Mouse (Mus musculus) forebrain, embryonic 12.5 days (tissue): ENCODE results near the gene Cntnap2. TPM values are rescaled to one million over a fixed set of nuclear protein-coding genes. Genes with fewer than 3 reads are reported as not detected.

Source experiments
- ATAC-seq: fragments of 200-750 bp; cut with Nextera tagmentation; 2 replicates; pipeline ENCODE4 v1.8.0; 2017; ENCODE audit warnings: moderate TSS enrichment; ENCODE audit not compliant: low FRiP score
- H3K27ac ChIP-seq: fragments of 300-500 bp; sonication (generic); 2 replicates; pipeline ENCODE4 v1.5.1; 2016; ENCODE audit warnings: mild to moderate bottlenecking
- H3K27me3 ChIP-seq: fragments of 300-500 bp; sonication (generic); 2 replicates; pipeline ENCODE4 v1.6.1; 2016; ENCODE audit warnings: mild to moderate bottlenecking
- H3K36me3 ChIP-seq: fragments of 300-500 bp; sonication (generic); replicated peaks from 2 replicates; pipeline ENCODE4 v1.6.1; 2016; ENCODE audit warnings: mild to moderate bottlenecking
- H3K4me1 ChIP-seq: fragments of 300-500 bp; sonication (generic); 2 replicates; pipeline ENCODE4 v1.6.1; 2016
- H3K4me2 ChIP-seq: fragments of 300-500 bp; sonication (generic); 2 replicates; pipeline ENCODE4 v1.6.1; 2016; ENCODE audit warnings: mild to moderate bottlenecking, moderate library complexity
- H3K4me3 ChIP-seq: fragments of 300-500 bp; sonication (generic); replicated peaks from 2 replicates; pipeline ENCODE4 v1.5.1; 2016; ENCODE audit warnings: mild to moderate bottlenecking
- H3K9ac ChIP-seq: fragments of 300-500 bp; sonication (generic); 2 replicates; pipeline ENCODE4 v1.6.1; 2016; ENCODE audit warnings: mild to moderate bottlenecking
- H3K9me3 ChIP-seq: fragments of 300-500 bp; sonication (generic); 2 replicates; pipeline ENCODE4 v1.6.1; 2016
- WGBS: fragments of 180-500 bp; shearing (Covaris S2); methylation state at CpG from one replicate; pipeline ENCODE4 v1.1.7; 2016; 5-methylcytosine and 5-hydroxymethylcytosine counted together
- polyA plus RNA-seq: library from polyadenylated mRNA; unstranded; fragments of >200 nt; fragmentation: Nextera tagmentation; extraction: Ambion mirVana; gene quantifications from 2 replicates; pipeline ENCODE4 v1.2.1, GENCODE M21; 2016

Gene Cntnap2
- polyA plus RNA-seq, 1 experiment from 2014 or later, result 99.3 TPM

DNA sequence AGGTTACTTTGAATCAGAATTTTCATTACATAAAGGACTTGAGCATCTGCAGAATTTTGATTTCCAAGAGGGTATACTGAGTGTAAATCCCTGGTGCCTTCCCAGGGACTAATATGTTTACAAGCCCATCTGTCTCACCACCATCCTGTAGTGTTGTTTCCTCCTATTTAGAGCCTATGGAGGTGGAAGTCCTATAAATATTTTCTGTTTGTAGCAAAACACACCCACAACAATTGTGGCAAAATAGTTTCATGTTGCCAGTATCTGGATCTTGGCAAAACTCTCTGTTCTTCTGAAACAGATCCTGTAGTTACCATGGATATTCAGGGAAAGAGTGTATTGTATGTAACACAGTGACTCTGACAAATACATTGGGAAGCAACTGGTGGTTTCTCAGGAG, 641.1 kb downstream of the Cntnap2 start:
- Histone ChIP-seq H3K27me3 (no peaks in the 10 kb centered on the region), H3K36me3 (no peaks in the 10 kb centered on the region), H3K9ac (no peak overlapping the region), H3K4me1 (no peaks in the 10 kb centered on the region), H3K4me2 (no peak overlapping the region), H3K4me3 (no peak overlapping the region), H3K27ac (no peak overlapping the region), H3K9me3 (no peaks in the 10 kb centered on the region)
- ATAC-seq, result no peak

DNA sequence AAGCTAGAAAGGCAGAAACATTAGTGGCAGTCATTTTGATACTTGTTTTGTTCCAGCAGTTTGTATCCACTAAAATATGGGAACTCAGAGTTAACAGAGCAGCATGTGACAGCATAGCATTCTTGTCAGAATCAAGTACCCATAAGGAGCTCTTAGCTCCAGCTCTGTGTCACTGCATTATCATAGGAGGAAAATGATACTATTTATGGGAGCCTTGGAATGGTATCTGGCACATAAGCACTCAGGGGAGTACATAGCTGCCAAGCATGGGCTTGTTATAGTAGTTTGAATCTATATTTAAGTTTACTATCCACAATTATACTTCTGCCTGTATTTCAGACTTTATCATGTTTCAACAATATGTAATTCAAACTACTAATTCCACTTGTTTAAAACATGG, 732.5 kb downstream of the Cntnap2 start:
- no peak for ATAC-seq
- Histone ChIP-seq H3K4me3 (no peak overlapping the region), H3K9me3 (no peaks in the 10 kb centered on the region), H3K4me1 (no peaks in the 10 kb centered on the region), H3K9ac (no peak overlapping the region), H3K27ac (no peak overlapping the region), H3K4me2 (no peak overlapping the region), H3K36me3 (no peaks in the 10 kb centered on the region), H3K27me3 (no peaks in the 10 kb centered on the region)

DNA sequence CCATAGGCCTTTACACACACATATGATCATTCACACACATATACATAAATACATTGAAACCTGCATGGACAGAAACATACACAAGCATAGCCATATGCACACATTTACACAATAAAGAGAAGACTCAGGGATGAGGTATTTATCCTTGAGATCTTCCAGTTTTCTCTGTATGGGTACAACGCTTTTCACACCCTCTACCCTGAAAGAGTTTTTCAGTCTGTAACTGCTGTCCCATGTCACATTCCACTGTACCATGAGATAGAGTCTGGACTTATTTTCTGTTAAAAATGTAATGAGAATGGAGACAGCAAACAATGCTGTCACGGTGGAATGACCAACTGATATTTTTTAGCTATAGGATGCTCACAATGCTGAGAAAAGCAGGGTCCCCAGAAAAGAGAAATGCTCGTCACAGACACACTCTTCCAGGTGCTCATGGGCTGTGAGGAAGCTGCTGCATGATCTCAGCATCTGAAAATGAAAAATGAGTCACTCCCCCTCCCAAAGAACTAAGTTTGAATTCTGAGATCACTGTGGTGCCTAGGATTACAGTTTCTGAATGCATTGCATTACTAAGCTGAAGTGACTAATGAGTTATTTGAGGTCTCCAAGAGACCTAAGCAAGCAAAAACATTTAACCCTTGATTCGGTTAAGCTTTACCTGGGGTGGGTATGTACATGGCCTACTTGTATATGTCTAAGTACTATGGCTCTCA, 782.6 kb downstream of the Cntnap2 start:
- H3K9ac ChIP-seq, result no peak overlapping the region
- no peaks in the 10 kb centered on the region for H3K27me3 ChIP-seq
- H3K36me3 ChIP-seq, result no peaks in the 10 kb centered on the region
- H3K27ac ChIP-seq, result no peak overlapping the region
- 90% methylated on average over 4 of the region's 4 CpGs for WGBS
- H3K4me2 ChIP-seq, result no peak overlapping the region
- no peaks in the 10 kb centered on the region for H3K9me3 ChIP-seq
- H3K4me1 ChIP-seq, result no peaks in the 10 kb centered on the region
- no peak overlapping the region for H3K4me3 ChIP-seq
- ATAC-seq, result no peak

DNA sequence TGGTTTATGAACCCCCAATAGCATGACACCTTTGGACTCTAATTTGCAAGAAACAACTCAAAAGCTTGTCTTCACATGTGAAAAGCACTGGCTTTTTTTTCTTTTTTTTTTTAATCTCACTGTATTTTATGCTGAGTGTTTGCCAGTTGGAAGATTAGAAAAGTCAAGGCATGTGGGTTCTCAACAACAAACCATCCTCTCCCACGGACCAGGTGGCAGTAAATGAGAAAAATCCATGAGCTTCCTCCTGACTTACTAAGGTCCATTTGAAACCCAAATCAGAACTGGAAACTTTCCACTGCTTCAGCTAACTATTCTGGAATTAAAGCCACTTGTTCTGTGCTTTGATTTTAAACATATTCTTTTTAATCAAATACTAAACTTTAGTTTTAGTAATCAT, 784.6 kb downstream of the Cntnap2 start:
- no peak overlapping the region for H3K4me2 ChIP-seq
- no peaks in the 10 kb centered on the region for H3K27me3 ChIP-seq
- WGBS, result 85% methylated on average over 1 of the region's 1 CpGs
- no peaks in the 10 kb centered on the region for H3K9me3 ChIP-seq
- H3K9ac ChIP-seq, result no peak overlapping the region
- ATAC-seq, result no peak
- no peak overlapping the region for H3K27ac ChIP-seq
- H3K4me1 ChIP-seq, result no peaks in the 10 kb centered on the region
- no peak overlapping the region for H3K4me3 ChIP-seq
- no peaks in the 10 kb centered on the region for H3K36me3 ChIP-seq

DNA sequence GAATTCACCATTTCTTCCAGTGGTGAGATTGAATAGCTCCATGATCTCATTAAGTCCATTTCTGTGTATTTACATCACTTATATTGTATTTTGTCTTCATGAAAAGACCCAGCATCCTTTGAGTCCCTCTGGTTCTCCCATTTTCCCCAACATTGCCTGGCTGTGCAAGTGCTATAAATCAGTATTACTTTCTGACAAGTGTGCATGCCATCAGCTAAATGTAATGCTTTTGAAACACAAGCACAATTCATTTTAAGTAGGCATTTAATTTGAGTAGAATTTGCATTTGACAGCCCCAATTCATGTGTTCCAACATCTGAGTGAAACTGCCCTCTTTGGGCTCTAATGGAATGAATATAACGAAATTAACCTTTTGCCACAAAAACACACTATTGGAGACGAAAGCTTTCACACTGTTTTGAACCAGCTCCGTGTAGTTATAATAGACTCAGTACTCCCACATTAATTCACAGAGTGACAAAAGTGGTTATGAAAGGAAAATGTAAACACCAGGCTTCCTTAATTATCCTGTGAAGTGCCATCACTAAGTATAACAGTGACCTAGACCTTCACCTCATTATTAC, 812.3 kb downstream of the Cntnap2 start:
- ATAC-seq, result peak; percentile 55; the same call in 1 of the 2 replicates
- WGBS, result 26% methylated on average over 3 of the region's 3 CpGs
- no peaks in the 10 kb centered on the region for H3K36me3 ChIP-seq
- H3K9me3 ChIP-seq, result no peaks in the 10 kb centered on the region
- peaks cover 10% of the 10 kb centered on the region; the same call in 1 of the 2 replicates for H3K27me3 ChIP-seq
- no peak overlapping the region for H3K4me3 ChIP-seq
- H3K27ac ChIP-seq, result no peak overlapping the region
- no peak overlapping the region for H3K4me2 ChIP-seq
- no peak overlapping the region for H3K9ac ChIP-seq
- H3K4me1 ChIP-seq, result no peaks in the 10 kb centered on the region

DNA sequence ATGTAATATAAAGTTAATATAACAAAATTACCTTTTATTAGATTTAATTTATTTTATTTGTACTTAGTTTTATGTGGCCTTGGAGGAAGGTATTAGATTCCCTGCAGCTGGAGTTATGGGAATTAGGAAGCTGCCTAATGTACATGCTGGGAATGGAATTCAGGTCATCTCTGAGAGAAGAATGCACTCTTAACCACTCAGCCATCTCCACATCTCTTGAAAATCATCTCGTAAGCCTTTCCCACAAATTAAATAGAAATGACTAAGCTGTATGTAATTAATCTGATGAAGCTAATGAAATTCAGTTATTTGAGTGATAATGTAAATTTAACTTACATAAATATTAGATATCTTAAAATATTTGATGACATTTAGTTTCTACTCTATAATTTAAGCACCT, 826.3 kb downstream of the Cntnap2 start:
- Histone ChIP-seq H3K4me2 (no peak overlapping the region), H3K9ac (no peak overlapping the region), H3K27me3 (no peaks in the 10 kb centered on the region), H3K4me1 (no peaks in the 10 kb centered on the region), H3K4me3 (no peak overlapping the region), H3K9me3 (no peaks in the 10 kb centered on the region), H3K27ac (no peak overlapping the region), H3K36me3 (no peaks in the 10 kb centered on the region)
- WGBS, result 71% methylated on average over 1 of the region's 1 CpGs
- no peak for ATAC-seq

DNA sequence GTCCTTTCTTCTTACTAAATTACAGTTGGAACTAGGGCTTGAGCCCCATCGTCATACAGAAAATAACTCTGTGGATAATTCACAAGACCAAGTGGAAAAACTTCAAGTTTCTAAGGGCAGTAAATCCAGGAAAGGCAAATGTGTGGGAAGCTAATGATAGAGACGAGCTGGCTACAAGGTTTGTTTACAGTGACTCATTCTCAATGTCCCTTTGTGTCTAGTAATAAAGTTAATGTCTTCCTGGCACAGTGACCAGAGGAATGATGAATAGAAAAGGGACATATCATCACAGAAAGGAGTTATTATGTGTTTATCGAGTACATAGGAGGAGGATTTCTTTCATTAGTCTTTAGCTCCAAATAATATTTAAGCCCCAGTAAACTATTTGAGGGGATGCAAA, 828.7 kb downstream of the Cntnap2 start:
- no peak for ATAC-seq
- Histone ChIP-seq H3K9me3 (no peaks in the 10 kb centered on the region), H3K27ac (no peak overlapping the region), H3K9ac (no peak overlapping the region), H3K4me2 (no peak overlapping the region), H3K4me1 (no peaks in the 10 kb centered on the region), H3K36me3 (no peaks in the 10 kb centered on the region), H3K4me3 (no peak overlapping the region), H3K27me3 (no peaks in the 10 kb centered on the region)
- 77% methylated on average over 3 of the region's 3 CpGs for WGBS

DNA sequence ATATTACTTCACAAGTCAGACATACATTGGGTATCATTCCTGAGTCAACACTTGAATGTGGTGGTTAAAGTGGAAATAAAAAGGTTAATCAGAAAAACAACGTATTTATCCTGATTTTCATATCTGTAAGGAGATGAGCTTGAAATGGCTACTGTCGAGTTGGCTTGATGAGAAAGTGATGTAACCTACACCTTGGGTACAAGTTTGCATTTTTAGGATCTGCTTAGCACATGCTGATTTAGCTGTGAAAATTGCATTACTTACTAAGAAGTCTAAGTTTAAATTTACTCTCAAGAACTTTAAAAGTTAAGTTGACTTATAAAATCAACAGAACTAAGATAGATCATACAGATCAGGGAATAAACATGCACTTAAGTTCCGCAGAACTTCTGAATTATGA, 879.1 kb downstream of the Cntnap2 start:
- Histone ChIP-seq H3K9ac (no peak overlapping the region), H3K4me3 (no peak overlapping the region), H3K36me3 (no peaks in the 10 kb centered on the region), H3K27me3 (no peaks in the 10 kb centered on the region), H3K4me1 (no peaks in the 10 kb centered on the region), H3K4me2 (no peak overlapping the region), H3K27ac (no peak overlapping the region), H3K9me3 (no peaks in the 10 kb centered on the region)
- 87% methylated on average over 3 of the region's 3 CpGs for WGBS
- ATAC-seq, result no peak

DNA sequence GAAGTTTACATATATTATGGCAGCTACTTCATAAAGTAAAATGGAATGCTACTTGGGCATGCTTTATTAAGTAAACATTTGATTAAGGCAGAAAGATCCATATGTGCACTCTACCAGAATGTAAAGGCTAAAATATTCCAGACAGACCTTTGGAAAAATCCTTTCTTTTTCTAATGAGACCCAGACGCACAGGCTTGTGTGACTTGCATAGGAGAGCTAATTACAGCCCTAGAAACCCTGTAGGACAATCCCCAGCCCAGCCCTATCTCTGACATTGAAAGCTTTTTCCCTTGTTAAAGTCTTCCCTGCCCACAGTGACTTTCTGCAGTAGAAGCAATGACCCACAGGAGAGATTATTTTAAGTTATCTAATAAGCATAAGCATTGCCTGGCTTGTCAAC, 879.6 kb downstream of the Cntnap2 start:
- no peak for ATAC-seq
- H3K27ac ChIP-seq, result no peak overlapping the region
- 13% methylated on average over 1 of the region's 1 CpGs for WGBS
- H3K4me3 ChIP-seq, result no peak overlapping the region
- no peak overlapping the region for H3K4me2 ChIP-seq
- H3K4me1 ChIP-seq, result no peaks in the 10 kb centered on the region
- H3K9me3 ChIP-seq, result no peaks in the 10 kb centered on the region
- no peaks in the 10 kb centered on the region for H3K36me3 ChIP-seq
- no peak overlapping the region for H3K9ac ChIP-seq
- H3K27me3 ChIP-seq, result no peaks in the 10 kb centered on the region

DNA sequence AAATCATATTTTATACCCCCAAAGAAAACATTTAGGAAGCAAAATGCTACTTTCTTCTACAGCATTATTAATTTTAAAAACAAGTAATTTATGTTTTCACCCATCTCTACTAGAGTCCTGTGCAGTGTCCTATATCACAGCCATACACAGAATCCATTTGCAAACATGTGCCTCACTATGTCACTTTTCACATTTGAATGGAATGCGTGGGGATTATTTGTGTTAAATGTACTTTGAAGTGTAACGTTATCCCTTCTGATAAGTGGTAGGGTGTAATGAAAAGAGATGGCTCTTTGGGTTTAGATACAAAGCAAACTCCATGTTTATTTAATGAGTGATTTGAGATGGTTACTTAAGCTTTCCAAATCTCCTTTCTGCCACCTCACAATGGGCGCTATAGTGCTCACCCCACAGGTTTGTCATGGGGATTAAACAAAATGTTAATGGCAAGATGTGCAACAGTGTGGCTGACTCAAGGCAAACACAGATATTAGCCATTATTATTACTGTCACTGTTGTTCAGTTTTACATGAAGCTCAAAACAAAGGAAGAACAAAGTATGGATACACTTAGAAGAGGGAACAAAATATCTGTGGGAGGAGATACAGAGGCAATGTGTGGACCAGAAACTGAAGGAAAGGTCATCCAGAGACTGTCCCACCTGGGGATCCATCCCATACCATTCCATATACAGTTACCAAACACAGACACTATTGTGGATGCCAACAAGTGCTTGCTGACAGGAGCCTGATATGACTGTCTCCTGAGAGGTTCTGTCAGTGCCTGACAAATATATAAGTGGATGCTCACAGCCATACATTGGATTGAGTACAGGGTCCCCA, 886.2 kb downstream of the Cntnap2 start:
- Histone ChIP-seq H3K4me3 (no peak overlapping the region), H3K27ac (no peak overlapping the region), H3K27me3 (no peaks in the 10 kb centered on the region), H3K36me3 (no peaks in the 10 kb centered on the region), H3K4me2 (no peak overlapping the region), H3K9me3 (no peaks in the 10 kb centered on the region), H3K4me1 (no peaks in the 10 kb centered on the region), H3K9ac (no peak overlapping the region)
- no peak for ATAC-seq
- WGBS, result 61% methylated on average over 3 of the region's 3 CpGs

DNA sequence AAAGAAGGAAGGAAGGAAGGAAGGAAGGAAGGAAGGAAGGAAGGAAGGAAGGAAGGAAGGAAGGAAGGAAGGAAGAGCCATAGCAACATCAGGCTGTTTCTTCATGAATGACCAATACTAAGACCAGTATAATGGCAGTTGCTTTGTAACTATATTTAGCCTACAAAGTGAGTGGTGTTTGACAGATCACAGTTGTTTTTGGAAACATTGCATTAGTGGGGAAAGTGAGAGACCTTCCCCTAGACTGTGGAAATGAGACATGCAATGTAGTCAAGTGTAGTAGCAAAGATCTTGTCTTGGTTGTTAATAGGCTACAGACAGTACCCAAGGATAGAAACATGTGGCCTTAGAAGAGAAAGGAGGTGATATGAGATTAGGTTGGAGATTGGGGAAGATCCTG, 895.6 kb downstream of the Cntnap2 start:
- Histone ChIP-seq H3K9ac (no peak overlapping the region), H3K4me1 (no peaks in the 10 kb centered on the region), H3K36me3 (no peaks in the 10 kb centered on the region), H3K4me3 (no peak overlapping the region), H3K9me3 (no peaks in the 10 kb centered on the region), H3K27me3 (no peaks in the 10 kb centered on the region), H3K4me2 (no peak overlapping the region), H3K27ac (no peak overlapping the region)
- no peak for ATAC-seq

DNA sequence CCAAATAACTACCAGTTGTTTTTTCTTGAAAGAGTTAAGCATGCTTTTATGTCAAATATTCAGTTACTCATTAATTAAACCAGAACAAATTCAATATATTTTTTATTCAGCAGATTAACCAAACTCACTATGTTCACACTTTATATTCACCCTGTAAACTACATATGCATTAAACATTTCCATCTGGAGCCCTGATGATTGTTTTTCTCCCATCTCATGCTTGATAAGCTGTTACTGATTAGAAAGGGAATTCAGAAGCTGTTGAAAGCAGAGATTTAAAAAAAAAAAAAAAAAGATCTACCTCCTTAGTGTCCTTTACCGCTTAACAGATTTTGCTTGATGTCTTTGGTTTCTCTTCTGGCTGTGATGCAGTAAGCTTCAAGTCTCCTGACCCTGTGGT, 905.3 kb downstream of the Cntnap2 start:
- no peak overlapping the region for H3K4me3 ChIP-seq
- H3K27me3 ChIP-seq, result no peaks in the 10 kb centered on the region
- H3K4me1 ChIP-seq, result no peaks in the 10 kb centered on the region
- H3K27ac ChIP-seq, result no peak overlapping the region
- ATAC-seq, result no peak
- H3K9ac ChIP-seq, result no peak overlapping the region
- H3K4me2 ChIP-seq, result no peak overlapping the region
- H3K36me3 ChIP-seq, result no peaks in the 10 kb centered on the region
- H3K9me3 ChIP-seq, result no peaks in the 10 kb centered on the region
- 77% methylated on average over 1 of the region's 1 CpGs for WGBS
